15 mouse cellular contexts compared by ENCODE assay signal in genomic region chr3:9474331-9474730, GRCm38 (mm10).
"Had no signal": no experiment of that assay in that cellular context is flagged by ENCODE, and none has a peak within 500 bp of the region (broad histone marks: within the 10 kb centered on the region; RNA-seq: fewer than 3 reads in every experiment).

No protein-coding gene starts in this region.

- H3K4me3 ChIP-seq: neural tube, embryonic 15.5 days; stomach, embryonic 15.5 days had no signal

- H3K9me3 ChIP-seq: neural tube, embryonic 15.5 days; stomach, embryonic 15.5 days had no signal

- H3K36me3 ChIP-seq: neural tube, embryonic 15.5 days; stomach, embryonic 15.5 days had no signal

- H3K4me1 ChIP-seq: neural tube, embryonic 15.5 days; stomach, embryonic 15.5 days had no signal

- H3K27me3 ChIP-seq: neural tube, embryonic 15.5 days; stomach, embryonic 15.5 days had no signal

- H3K9ac ChIP-seq: neural tube, embryonic 15.5 days; stomach, embryonic 15.5 days had no signal

- H3K27ac ChIP-seq: neural tube, embryonic 15.5 days; stomach, embryonic 15.5 days; stomach, postnatal 0 days had no signal

- DNase-seq: retina, postnatal 1 day; right cerebral cortex, adult 18-20 months; right cerebral cortex, postnatal 14 days; right cerebral cortex, postnatal 25 days; right cerebral cortex, postnatal 4 days; spleen, adult 18-20 months; thymus, adult 18-20 months; thymus, adult 2 months; thymus, postnatal 14 days; thymus, postnatal 25 days; thymus, postnatal 36 days; thymus, postnatal 4 days had no signal

- H3K4me2 ChIP-seq: neural tube, embryonic 15.5 days; stomach, embryonic 15.5 days had no signal
